Mouse (Mus musculus) CH12.LX (cell line): ENCODE data around the gene 1700086D15Rik. TPM values are rescaled to one million over a fixed set of nuclear protein-coding genes. Genes with fewer than 3 reads are reported as not detected.

Source experiments
- DNase-seq: peaks from one replicate; pipeline ENCODE4 v3.0.0-alpha.2; 2013; ENCODE audit errors: extremely low read depth
- H3K27ac ChIP-seq: 2 replicates; pipeline ENCODE4 v1.5.1; 2012; ENCODE audit warnings: low read depth, mild to moderate bottlenecking, control low read depth, moderate library complexity; ENCODE audit not compliant: insufficient read depth
- H3K27me3 ChIP-seq: replicated peaks from 2 replicates; pipeline ENCODE3; 2012; ENCODE audit warnings: inconsistent platforms
- H3K36me3 ChIP-seq, 2 experiments: replicated peaks in 1 of 2; 2 replicates each; pipeline versions ENCODE3 to v1.6.1; 2012; ENCODE audit warnings: inconsistent platforms in 1 of 2, low read length in 1 of 2, mild to moderate bottlenecking in 1 of 2, mixed read lengths in 1 of 2, moderate library complexity in 1 of 2; ENCODE audit not compliant: control insufficient read depth in 1 of 2, insufficient read depth in 1 of 2
- H3K4me1 ChIP-seq, 2 experiments: 2 replicates each; pipeline ENCODE4 v1.6.1; 2012; ENCODE audit warnings: inconsistent platforms in 1 of 2, moderate library complexity in 1 of 2; ENCODE audit not compliant: insufficient read depth in 2 of 2, control insufficient read depth in 1 of 2
- H3K4me2 ChIP-seq: 2 replicates; pipeline ENCODE4 v1.6.1; 2012; ENCODE audit warnings: low read depth, mild to moderate bottlenecking, control low read depth; ENCODE audit not compliant: poor library complexity, insufficient read depth, severe bottlenecking
- H3K4me3 ChIP-seq, 3 experiments: fragments of 150-350 bp in 1 of 3; sonication (generic) in 1 of 3; replicated peaks in 1 of 3; 2 replicates each; pipeline versions ENCODE3 to v1.5.1; 2011 to 2012; ENCODE audit warnings: low read depth in 2 of 3, low read length in 2 of 3, mild to moderate bottlenecking in 2 of 3, moderate library complexity in 2 of 3, control low read depth in 1 of 3, improper control_type of control experiment in 1 of 3, inconsistent platforms in 1 of 3, mixed read lengths in 1 of 3; ENCODE audit not compliant: poor library complexity in 1 of 3
- H3K79me2 ChIP-seq: replicated peaks from 2 replicates; pipeline ENCODE4 v1.6.1; 2012; ENCODE audit warnings: mild to moderate bottlenecking, moderate library complexity; ENCODE audit not compliant: control insufficient read depth, poor library complexity, insufficient read depth, severe bottlenecking; ENCODE audit errors: extremely low read depth
- H3K9ac ChIP-seq: 2 replicates; pipeline ENCODE4 v1.6.1; 2012; ENCODE audit warnings: low read depth, mild to moderate bottlenecking, control low read depth, moderate library complexity; ENCODE audit not compliant: insufficient read depth
- H3K9me3 ChIP-seq: replicated peaks from 2 replicates; pipeline ENCODE3; 2012; ENCODE audit warnings: low read length, inconsistent platforms, mixed read lengths
- BHLHE40 ChIP-seq: IDR thresholded peaks from 2 replicates; pipeline ENCODE4 v1.6.1; 2011; ENCODE audit warnings: mild to moderate bottlenecking, low read depth, low read length, improper control_type of control experiment
- CTCF ChIP-seq, 2 experiments: IDR thresholded peaks in 1 of 2; conservative IDR thresholded peaks in 1 of 2; 2 replicates each; pipeline ENCODE4 v1.5.1; 2011 to 2012; ENCODE audit warnings: low read depth in 2 of 2, low read length in 2 of 2, improper control_type of control experiment in 1 of 2, inconsistent platforms in 1 of 2, mild to moderate bottlenecking in 1 of 2, moderate library complexity in 1 of 2
- HCFC1 ChIP-seq: IDR thresholded peaks from 2 replicates; pipeline ENCODE4 v1.6.1; 2012; ENCODE audit warnings: low read depth, mild to moderate bottlenecking, inconsistent platforms, low read length, improper control_type of control experiment
- IRF4 ChIP-seq: IDR thresholded peaks from 2 replicates; pipeline ENCODE4 v1.6.1; 2014; ENCODE audit warnings: low read depth, mild to moderate bottlenecking, inconsistent platforms, low read length, improper control_type of control experiment
- MAFK ChIP-seq: IDR thresholded peaks from 2 replicates; pipeline ENCODE4 v1.6.1; 2011; ENCODE audit warnings: low read length, improper control_type of control experiment; ENCODE audit not compliant: insufficient replicate concordance
- MAX ChIP-seq: IDR thresholded peaks from 2 replicates; pipeline ENCODE4 v1.6.1; 2011; ENCODE audit warnings: low read length, improper control_type of control experiment
- MEF2A ChIP-seq: IDR thresholded peaks from 2 replicates; pipeline ENCODE4 v1.6.1; 2014; ENCODE audit warnings: low read depth, mild to moderate bottlenecking, inconsistent platforms, low read length, improper control_type of control experiment, borderline replicate concordance
- MXI1 ChIP-seq: IDR thresholded peaks from 2 replicates; pipeline ENCODE4 v1.6.1; 2011; ENCODE audit warnings: mild to moderate bottlenecking, low read depth, low read length, improper control_type of control experiment
- MYC ChIP-seq: IDR thresholded peaks from 2 replicates; pipeline ENCODE4 v1.6.1; 2011; ENCODE audit warnings: low read depth, mild to moderate bottlenecking, improper control_type of control experiment, low read length
- NRF1 ChIP-seq: IDR thresholded peaks from 2 replicates; pipeline ENCODE4 v1.6.1; 2014; ENCODE audit warnings: low read depth, mild to moderate bottlenecking, inconsistent platforms, low read length, improper control_type of control experiment, moderate library complexity
- POLR2A ChIP-seq: IDR thresholded peaks from 2 replicates; pipeline ENCODE4 v1.6.1; 2011; ENCODE audit warnings: low read depth, mild to moderate bottlenecking, improper control_type of control experiment, low read length
- RAD21 ChIP-seq: IDR thresholded peaks from 2 replicates; pipeline ENCODE4 v1.6.1; 2011; ENCODE audit warnings: low read depth, mild to moderate bottlenecking, low read length, improper control_type of control experiment, moderate library complexity
- RCOR1 ChIP-seq: conservative IDR thresholded peaks from 2 replicates; pipeline ENCODE4 v1.6.1; 2012; ENCODE audit warnings: low read depth, mild to moderate bottlenecking, inconsistent platforms, low read length, improper control_type of control experiment
- SMC3 ChIP-seq: IDR thresholded peaks from 2 replicates; pipeline ENCODE4 v1.6.1; 2011; ENCODE audit warnings: low read depth, low read length, improper control_type of control experiment
- TCF12 ChIP-seq: IDR thresholded peaks from 2 replicates; pipeline ENCODE4 v1.6.1; 2014; ENCODE audit warnings: low read depth, mild to moderate bottlenecking, inconsistent platforms, low read length, improper control_type of control experiment
- UBTF ChIP-seq: IDR thresholded peaks from 2 replicates; pipeline ENCODE4 v1.6.1; 2012; ENCODE audit warnings: low read depth, mild to moderate bottlenecking, inconsistent platforms, low read length, improper control_type of control experiment, moderate library complexity
- USF2 ChIP-seq: conservative IDR thresholded peaks from 2 replicates; pipeline ENCODE4 v1.6.1; 2011; ENCODE audit warnings: low read depth, low read length, improper control_type of control experiment
- ZC3H11A ChIP-seq: IDR thresholded peaks from 2 replicates; pipeline ENCODE4 v1.6.1; 2012; ENCODE audit warnings: low read depth, mild to moderate bottlenecking, inconsistent platforms, low read length, improper control_type of control experiment
- ZNF384 ChIP-seq: IDR thresholded peaks from 2 replicates; pipeline ENCODE4 v1.6.1; 2012; ENCODE audit warnings: low read depth, low read length, improper control_type of control experiment, inconsistent platforms
- dilution Hi-C: fragments of 300-500 bp; cut with MboI; formaldehyde crosslinking; loops from 2 replicates; pipeline ENCODE4 v1.14.3; 2020; ENCODE audit warnings: low sequenced_read_pairs; ENCODE audit not compliant: extremely low pct_unique_long_range_greater_than_20kb, extremely low pct_ligation_motif_present
- in situ Hi-C: fragments of 300-500 bp; cut with MboI; formaldehyde crosslinking; loops from 3 replicates; pipeline ENCODE4 v1.14.3; 2019; ENCODE audit warnings: low sequenced_read_pairs, low pct_ligation_motif_present, low pct_unique_long_range_greater_than_20kb, mixed read lengths
- polyA plus RNA-seq: library from polyadenylated mRNA; unstranded; fragments of >175 nt; gene quantifications from 2 replicates; pipeline ENCODE4 v1.2.1, GENCODE M21; 2012; ENCODE audit warnings: low read depth; ENCODE audit not compliant: insufficient read length
- total RNA-seq, 2 experiments: library from RNA; depleted of rRNA; stranded (reverse); fragments of 300-350 nt in 1 of 2; fragments of >200 nt in 1 of 2; gene quantifications; 2 replicates each; pipeline ENCODE4 v1.2.3; 2012 to 2014

The 1700086D15Rik gene
- total and polyA plus RNA-seq, 3 experiments: not detected

- Histone ChIP-seq H3K36me3 (no peaks in the 10 kb centered on the region), H3K27ac (no peak overlapping the region), H3K4me1 (no peaks in the 10 kb centered on the region), H3K4me3 (no peak overlapping the region), H3K79me2 (no peaks in the 10 kb centered on the region), H3K27me3 (peaks cover 2% of the 10 kb centered on the region), H3K9me3 (no peaks in the 10 kb centered on the region), H3K9ac (no peak overlapping the region), H3K4me2 (no peak overlapping the region)
- TF ChIP-seq RAD21 (no peak), CTCF (conservative IDR thresholded peaks at IDR 0.05 in 1 of 2, IDR thresholded peaks at IDR 0.05 in 1 of 2; ENCODE audit: low read depth in 2 of 2, low read length in 2 of 2) (no peak), SMC3 (no peak), HCFC1 (no peak), ZNF384 (no peak), MYC (no peak), USF2 (no peak), UBTF (no peak), ZC3H11A (no peak)
- no peak for DNase-seq
- dilution Hi-C loops: no loop called here
- in situ Hi-C loops: no loop called here
Observed at GRCm38 (mm10) chr11:65185114-65185513, 25.4 kb upstream of the 1700086D15Rik start.

GRCm38 (mm10) chr11:65170121-65170750 lies 10.5 kb upstream of the 1700086D15Rik start:
- Histone ChIP-seq H3K27ac (no peak overlapping the region), H3K79me2 (no peaks in the 10 kb centered on the region), H3K4me1 (no peaks in the 10 kb centered on the region), H3K27me3 (no peaks in the 10 kb centered on the region), H3K9ac (no peak overlapping the region), H3K4me3 (no peak overlapping the region), H3K9me3 (no peaks in the 10 kb centered on the region), H3K4me2 (no peak overlapping the region), H3K36me3 (no peaks in the 10 kb centered on the region)
- no peak for TF ChIP-seq TCF12
- TF ChIP-seq BHLHE40: no peak
- TF ChIP-seq CTCF (conservative IDR thresholded peaks at IDR 0.05 in 1 of 2, IDR thresholded peaks at IDR 0.05 in 1 of 2; ENCODE audit: low read depth in 2 of 2, low read length in 2 of 2): no peak
- no peak for TF ChIP-seq MXI1
- no peak for TF ChIP-seq HCFC1
- TF ChIP-seq MEF2A: no peak
- no peak for TF ChIP-seq MAFK
- no peak for TF ChIP-seq MAX
- no peak for TF ChIP-seq IRF4
- TF ChIP-seq POLR2A: no peak
- no peak for TF ChIP-seq RCOR1
- TF ChIP-seq ZC3H11A: no peak
- TF ChIP-seq NRF1: no peak
- in situ Hi-C loops: no loop called here
- dilution Hi-C loops: no loop called here
- DNase-seq: no peak
